Mouse (Mus musculus): ENCODE results near the gene Myo9a. TPM values are rescaled to one million over a fixed set of nuclear protein-coding genes. Genes with fewer than 3 reads are reported as not detected.
"Not testable (repeated sequence)": the region's sequence is repeated elsewhere in the genome, so short reads cannot be mapped to it uniquely, and the experiment has no call there.

Myo9a gene
- polyA plus RNA-seq, 1 experiment, result 24.5 TPM

- no peak overlapping the region for H3K4me3 ChIP-seq (ENCODE audit: low read depth, low read length)
- TF ChIP-seq CTCF (IDR thresholded peaks at IDR 0.05; ENCODE audit: low read depth, low read length) (no peak), EP300 (IDR thresholded peaks at IDR 0.05; ENCODE audit: insufficient read depth, low read depth, low read length) (no peak), POLR2A (IDR thresholded peaks at IDR 0.05; ENCODE audit: insufficient read depth, low read length) (no peak)
- no peaks in the 10 kb centered on the region for H3K9me3 ChIP-seq (replicated peaks; ENCODE audit: control insufficient read depth, insufficient read depth, low read length, poor library complexity, severe bottlenecking)
- peaks cover 2% of the 10 kb centered on the region for H3K4me1 ChIP-seq (ENCODE audit: control insufficient read depth, insufficient read depth, low read length)
- H3K9ac ChIP-seq (ENCODE audit: low read depth, poor library complexity, severe bottlenecking), result peak overlapping the region; percentile 79; the same call in 1 of the 2 replicates
- H3K27me3 ChIP-seq (ENCODE audit: control insufficient read depth, insufficient read depth, low read length, poor library complexity, severe bottlenecking), result no peaks in the 10 kb centered on the region
- H3K36me3 ChIP-seq (ENCODE audit: control insufficient read depth, insufficient read depth, low read length, poor library complexity, severe bottlenecking), result no peaks in the 10 kb centered on the region
- no peak overlapping the region for H3K27ac ChIP-seq (ENCODE audit: insufficient read depth, low read length)
Observed at GRCm38 (mm10) chr9:59748387-59748786, 2.3 kb upstream of the Myo9a start.

GRCm38 (mm10) chr9:59748969-59749368 lies 1.7 kb upstream of the Myo9a start:
- H3K9me3 ChIP-seq (replicated peaks; ENCODE audit: control insufficient read depth, insufficient read depth, low read length, poor library complexity, severe bottlenecking), result no peaks in the 10 kb centered on the region
- TF ChIP-seq CTCF (IDR thresholded peaks at IDR 0.05; ENCODE audit: low read depth, low read length), result no peak
- no peak for TF ChIP-seq POLR2A (IDR thresholded peaks at IDR 0.05; ENCODE audit: insufficient read depth, low read length)
- no peak for TF ChIP-seq EP300 (IDR thresholded peaks at IDR 0.05; ENCODE audit: insufficient read depth, low read depth, low read length)
- no peaks in the 10 kb centered on the region for H3K36me3 ChIP-seq (ENCODE audit: control insufficient read depth, insufficient read depth, low read length, poor library complexity, severe bottlenecking)
- peak overlapping the region; percentile 32; the same call in 1 of the 2 replicates for H3K4me3 ChIP-seq (ENCODE audit: low read depth, low read length)
- no peaks in the 10 kb centered on the region for H3K27me3 ChIP-seq (ENCODE audit: control insufficient read depth, insufficient read depth, low read length, poor library complexity, severe bottlenecking)
- peak overlapping the region; percentile 25; the same call in 1 of the 2 replicates for H3K27ac ChIP-seq (ENCODE audit: insufficient read depth, low read length)
- H3K4me1 ChIP-seq (ENCODE audit: control insufficient read depth, insufficient read depth, low read length), result peaks cover 2% of the 10 kb centered on the region
- peak overlapping the region; percentile 79 for H3K9ac ChIP-seq (ENCODE audit: low read depth, poor library complexity, severe bottlenecking)

DNA sequence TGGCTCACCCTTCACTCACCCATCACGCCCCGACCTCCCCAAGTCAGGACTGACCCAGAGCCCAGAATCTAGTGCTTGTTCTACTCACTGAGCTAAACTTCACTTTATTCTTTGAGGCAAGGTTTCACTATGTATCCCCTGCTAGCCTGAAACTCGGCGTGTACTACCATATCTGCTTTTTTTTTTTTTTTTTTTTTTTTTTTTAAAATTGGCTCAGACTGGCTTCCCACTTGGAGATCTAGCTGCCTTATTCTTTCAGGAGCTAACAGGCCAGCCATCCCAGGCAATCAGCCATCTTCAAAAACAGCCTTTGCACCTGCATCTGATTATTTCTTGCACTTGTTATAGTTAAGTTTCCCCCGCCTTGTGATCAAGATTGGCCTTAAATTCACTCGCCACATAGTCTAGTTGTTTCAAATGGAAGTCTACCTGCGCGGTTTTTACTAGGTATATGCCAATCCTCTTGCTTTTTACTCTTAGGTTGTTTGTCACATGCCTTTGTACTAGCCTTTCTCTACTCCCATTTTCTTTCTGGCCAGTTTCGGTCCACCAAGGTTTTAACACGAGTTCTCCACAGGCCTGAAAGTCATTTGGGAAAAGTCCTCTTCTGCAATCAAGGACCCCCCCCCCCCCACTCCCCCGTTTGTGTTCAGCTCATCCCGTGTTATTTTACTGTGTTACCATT lies 973 bp upstream of the Myo9a start:
- H3K4me3 ChIP-seq (ENCODE audit: low read depth, low read length), result peak overlapping the region; percentile 98
- H3K4me1 ChIP-seq (ENCODE audit: control insufficient read depth, insufficient read depth, low read length), result peaks cover 2% of the 10 kb centered on the region
- H3K27ac ChIP-seq (ENCODE audit: insufficient read depth, low read length), result peak overlapping the region; percentile 64
- no peaks in the 10 kb centered on the region for H3K36me3 ChIP-seq (ENCODE audit: control insufficient read depth, insufficient read depth, low read length, poor library complexity, severe bottlenecking)
- no peaks in the 10 kb centered on the region for H3K27me3 ChIP-seq (ENCODE audit: control insufficient read depth, insufficient read depth, low read length, poor library complexity, severe bottlenecking)
- peak overlapping the region; percentile 79 for H3K9ac ChIP-seq (ENCODE audit: low read depth, poor library complexity, severe bottlenecking)
- no peaks in the 10 kb centered on the region for H3K9me3 ChIP-seq (replicated peaks; ENCODE audit: control insufficient read depth, insufficient read depth, low read length, poor library complexity, severe bottlenecking)
- TF ChIP-seq POLR2A (IDR thresholded peaks at IDR 0.05; ENCODE audit: insufficient read depth, low read length) (no peak), CTCF (IDR thresholded peaks at IDR 0.05; ENCODE audit: low read depth, low read length) (no peak), EP300 (IDR thresholded peaks at IDR 0.05; ENCODE audit: insufficient read depth, low read depth, low read length) (no peak)

- H3K9me3 ChIP-seq (replicated peaks; ENCODE audit: control insufficient read depth, insufficient read depth, low read length, poor library complexity, severe bottlenecking), result no peaks in the 10 kb centered on the region
- peak overlapping the region; percentile 93 for H3K4me3 ChIP-seq (ENCODE audit: low read depth, low read length)
- H3K27ac ChIP-seq (ENCODE audit: insufficient read depth, low read length), result no peak overlapping the region
- peak overlapping the region; percentile 82 for H3K9ac ChIP-seq (ENCODE audit: low read depth, poor library complexity, severe bottlenecking)
- H3K4me1 ChIP-seq (ENCODE audit: control insufficient read depth, insufficient read depth, low read length), result peaks cover 2% of the 10 kb centered on the region
- TF ChIP-seq EP300 (IDR thresholded peaks at IDR 0.05; ENCODE audit: insufficient read depth, low read depth, low read length) (no peak), CTCF (IDR thresholded peaks at IDR 0.05; ENCODE audit: low read depth, low read length) (no peak), POLR2A (IDR thresholded peaks at IDR 0.05; ENCODE audit: insufficient read depth, low read length) (no peak)
- no peaks in the 10 kb centered on the region for H3K36me3 ChIP-seq (ENCODE audit: control insufficient read depth, insufficient read depth, low read length, poor library complexity, severe bottlenecking)
- no peaks in the 10 kb centered on the region for H3K27me3 ChIP-seq (ENCODE audit: control insufficient read depth, insufficient read depth, low read length, poor library complexity, severe bottlenecking)
Observed at GRCm38 (mm10) chr9:59751066-59751581, 428 bp downstream of the Myo9a start.

DNA sequence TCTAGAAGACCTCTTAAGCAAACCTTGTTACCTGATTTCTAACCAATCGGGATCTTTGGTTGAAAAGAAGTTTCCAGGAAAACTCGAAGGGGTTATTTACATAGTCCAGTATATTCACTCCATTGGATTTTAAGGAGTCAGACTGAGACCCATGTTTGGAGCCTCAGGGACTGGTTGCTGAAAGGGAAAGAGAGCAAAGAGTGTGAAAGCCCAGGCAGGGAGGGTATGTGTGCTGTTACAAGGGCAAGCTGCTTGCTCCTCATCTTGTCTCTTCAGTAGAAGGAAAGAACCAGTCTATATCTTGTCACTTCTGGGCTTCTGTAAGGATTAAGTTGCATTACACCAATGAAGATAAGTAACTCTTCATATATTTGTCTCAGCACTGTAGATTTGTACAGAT lies 1.3 kb downstream of the Myo9a start:
- no peak overlapping the region for H3K27ac ChIP-seq (ENCODE audit: insufficient read depth, low read length)
- H3K4me3 ChIP-seq (ENCODE audit: low read depth, low read length), result no peak overlapping the region
- TF ChIP-seq CTCF (IDR thresholded peaks at IDR 0.05; ENCODE audit: low read depth, low read length) (no peak), EP300 (IDR thresholded peaks at IDR 0.05; ENCODE audit: insufficient read depth, low read depth, low read length) (no peak), POLR2A (IDR thresholded peaks at IDR 0.05; ENCODE audit: insufficient read depth, low read length) (no peak)
- no peaks in the 10 kb centered on the region for H3K36me3 ChIP-seq (ENCODE audit: control insufficient read depth, insufficient read depth, low read length, poor library complexity, severe bottlenecking)
- peak overlapping the region; percentile 82 for H3K9ac ChIP-seq (ENCODE audit: low read depth, poor library complexity, severe bottlenecking)
- no peaks in the 10 kb centered on the region for H3K9me3 ChIP-seq (replicated peaks; ENCODE audit: control insufficient read depth, insufficient read depth, low read length, poor library complexity, severe bottlenecking)
- H3K27me3 ChIP-seq (ENCODE audit: control insufficient read depth, insufficient read depth, low read length, poor library complexity, severe bottlenecking), result no peaks in the 10 kb centered on the region
- peaks cover 2% of the 10 kb centered on the region for H3K4me1 ChIP-seq (ENCODE audit: control insufficient read depth, insufficient read depth, low read length)

GRCm38 (mm10) chr9:59755199-59755598 lies 4.5 kb downstream of the Myo9a start:
- Histone ChIP-seq H3K9me3 (replicated peaks; ENCODE audit: control insufficient read depth, insufficient read depth, low read length, poor library complexity, severe bottlenecking) (no peaks in the 10 kb centered on the region), H3K27me3 (ENCODE audit: control insufficient read depth, insufficient read depth, low read length, poor library complexity, severe bottlenecking) (no peaks in the 10 kb centered on the region), H3K27ac (ENCODE audit: insufficient read depth, low read length) (no peak overlapping the region), H3K4me1 (ENCODE audit: control insufficient read depth, insufficient read depth, low read length) (no peaks in the 10 kb centered on the region), H3K9ac (ENCODE audit: low read depth, poor library complexity, severe bottlenecking) (no peak overlapping the region), H3K36me3 (ENCODE audit: control insufficient read depth, insufficient read depth, low read length, poor library complexity, severe bottlenecking) (no peaks in the 10 kb centered on the region), H3K4me3 (ENCODE audit: low read depth, low read length) (no peak overlapping the region)
- TF ChIP-seq EP300 (IDR thresholded peaks at IDR 0.05; ENCODE audit: insufficient read depth, low read depth, low read length), result no peak
- no peak for TF ChIP-seq CTCF (IDR thresholded peaks at IDR 0.05; ENCODE audit: low read depth, low read length)
- no peak for TF ChIP-seq POLR2A (IDR thresholded peaks at IDR 0.05; ENCODE audit: insufficient read depth, low read length)

GRCm38 (mm10) chr9:59757016-59757415 lies 6.3 kb downstream of the Myo9a start:
- H3K27me3 ChIP-seq (ENCODE audit: control insufficient read depth, insufficient read depth, low read length, poor library complexity, severe bottlenecking); H3K4me3 ChIP-seq (ENCODE audit: low read depth, low read length); H3K9me3 ChIP-seq (replicated peaks; ENCODE audit: control insufficient read depth, insufficient read depth, low read length, poor library complexity, severe bottlenecking); H3K27ac ChIP-seq (ENCODE audit: insufficient read depth, low read length); H3K9ac ChIP-seq (ENCODE audit: low read depth, poor library complexity, severe bottlenecking); H3K4me1 ChIP-seq (ENCODE audit: control insufficient read depth, insufficient read depth, low read length); H3K36me3 ChIP-seq (ENCODE audit: control insufficient read depth, insufficient read depth, low read length, poor library complexity, severe bottlenecking): not testable (repeated sequence)
